Mouse (Mus musculus) layer of hippocampus, adult 9-11 months (tissue): ENCODE results near the gene Ttc25.
A peak's percentile ranks its signal among the peaks of the same experiment; 100 is the strongest.
"Not testable (repeated sequence)": the region's sequence is repeated elsewhere in the genome, so short reads cannot be mapped to it uniquely, and the experiment has no call there.

Experiments used
- DNase-seq: peaks from one replicate; pipeline ENCODE4 v3.0.0; 2022

The Ttc25 gene

GRCm38 (mm10) chr11:100607121-100607520 is 61.7 kb downstream of the Ttc25 start:
- no peak for DNase-seq

GRCm38 (mm10) chr11:100608796-100609195 is 63.4 kb downstream of the Ttc25 start:
- DNase-seq = no peak

GRCm38 (mm10) chr11:100609355-100609996 is 64.1 kb downstream of the Ttc25 start:
- no peak for DNase-seq

GRCm38 (mm10) chr11:100609997-100610680 is 64.7 kb downstream of the Ttc25 start:
- no peak for DNase-seq

DNA sequence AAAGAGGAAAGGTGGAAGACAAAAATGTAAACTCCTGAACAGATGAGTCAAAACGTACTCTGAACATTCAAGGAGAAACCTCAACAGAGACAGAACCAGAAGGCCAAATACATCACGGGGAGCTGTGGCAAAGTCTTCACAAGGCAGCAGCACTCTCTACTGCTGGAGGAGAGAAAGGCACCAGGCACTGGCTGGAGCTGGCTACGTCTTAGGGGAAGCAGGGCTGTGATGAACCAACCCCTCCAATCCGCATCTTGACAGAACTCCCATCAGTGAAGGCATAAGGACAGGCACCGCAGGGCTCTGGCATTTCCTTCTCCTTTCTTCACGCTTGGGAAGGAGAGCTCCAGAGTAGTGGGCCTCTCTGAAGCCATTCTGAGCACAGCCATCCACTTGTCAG is 66.2 kb downstream of the Ttc25 start:
- DNase-seq = no peak

DNA sequence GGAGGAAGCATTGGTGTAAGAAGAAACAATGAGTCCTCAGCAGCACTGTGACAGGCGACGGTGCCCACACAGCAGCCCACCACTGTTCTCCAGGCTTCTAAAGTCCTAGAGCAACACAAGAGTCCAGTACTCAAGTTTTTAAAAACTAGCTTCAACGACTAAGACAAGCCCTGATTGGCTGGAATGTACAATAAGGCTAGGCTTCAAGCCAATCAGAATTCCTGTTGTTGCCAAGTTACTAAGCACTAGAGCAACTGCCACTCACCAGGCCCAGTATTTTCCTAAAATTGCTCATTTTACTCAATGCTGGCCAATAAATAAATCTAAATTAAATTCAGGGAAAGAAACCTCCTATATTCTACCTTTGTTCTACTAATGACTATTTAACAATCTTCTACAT is 67.8 kb downstream of the Ttc25 start:
- DNase-seq = no peak

DNA sequence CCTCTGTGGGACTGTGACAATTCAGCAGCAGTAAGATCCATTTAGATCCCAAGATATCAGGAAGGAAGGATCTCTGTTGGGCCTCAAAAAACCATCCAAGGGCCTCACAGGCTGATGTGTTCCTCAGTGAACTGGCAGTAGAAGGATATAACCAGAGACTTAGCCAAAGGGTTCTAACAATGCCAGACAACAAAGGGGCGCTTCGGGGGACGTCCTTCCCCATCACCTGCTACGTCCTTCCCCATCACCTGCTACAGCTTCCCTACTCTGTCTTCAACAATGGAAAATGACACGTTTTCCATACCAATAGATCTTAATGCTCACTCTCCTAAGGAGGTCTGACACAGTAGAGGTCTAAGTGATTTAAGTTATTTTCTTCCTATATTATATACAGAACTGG is 70.9 kb downstream of the Ttc25 start:
- DNase-seq = no peak

DNA sequence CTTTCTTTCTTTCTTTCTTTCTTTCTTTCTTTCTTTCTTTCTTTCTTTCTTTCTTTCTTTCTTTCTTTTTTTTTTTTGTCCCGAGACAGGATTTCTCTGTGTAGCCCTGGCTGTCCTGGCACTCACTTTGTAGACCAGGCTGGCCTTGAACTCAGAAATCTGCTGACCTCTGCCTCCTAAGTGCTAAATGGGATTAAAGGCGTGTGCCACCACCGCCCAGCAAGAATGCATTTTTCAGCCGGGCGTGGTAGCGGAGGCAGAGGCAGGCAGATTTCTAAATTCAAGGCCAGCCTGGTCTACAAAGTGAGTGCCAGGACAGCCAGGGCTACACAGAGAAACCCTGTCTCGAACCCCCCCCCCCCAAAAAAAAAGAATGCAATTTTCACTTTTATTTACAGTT is 71.4 kb downstream of the Ttc25 start:
- DNase-seq = not testable (repeated sequence)

DNA sequence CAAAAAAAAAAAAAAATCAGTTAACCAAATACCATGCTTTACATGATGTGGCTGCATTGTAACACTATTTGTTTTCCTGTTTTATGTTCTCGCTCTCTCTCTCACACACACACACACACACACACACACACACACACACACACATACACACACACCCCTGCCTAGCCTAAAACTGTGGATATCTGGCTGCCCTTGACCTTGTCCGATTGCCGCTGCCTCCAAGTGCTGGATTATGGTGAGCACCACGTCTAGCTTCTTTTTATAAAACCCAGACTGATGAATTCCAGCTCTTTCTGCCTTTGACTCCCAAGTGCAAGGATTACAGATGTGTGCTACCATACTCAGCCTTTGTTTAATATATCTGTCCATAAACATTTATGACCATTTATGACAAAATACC is 72.1 kb downstream of the Ttc25 start:
- no peak for DNase-seq

DNA sequence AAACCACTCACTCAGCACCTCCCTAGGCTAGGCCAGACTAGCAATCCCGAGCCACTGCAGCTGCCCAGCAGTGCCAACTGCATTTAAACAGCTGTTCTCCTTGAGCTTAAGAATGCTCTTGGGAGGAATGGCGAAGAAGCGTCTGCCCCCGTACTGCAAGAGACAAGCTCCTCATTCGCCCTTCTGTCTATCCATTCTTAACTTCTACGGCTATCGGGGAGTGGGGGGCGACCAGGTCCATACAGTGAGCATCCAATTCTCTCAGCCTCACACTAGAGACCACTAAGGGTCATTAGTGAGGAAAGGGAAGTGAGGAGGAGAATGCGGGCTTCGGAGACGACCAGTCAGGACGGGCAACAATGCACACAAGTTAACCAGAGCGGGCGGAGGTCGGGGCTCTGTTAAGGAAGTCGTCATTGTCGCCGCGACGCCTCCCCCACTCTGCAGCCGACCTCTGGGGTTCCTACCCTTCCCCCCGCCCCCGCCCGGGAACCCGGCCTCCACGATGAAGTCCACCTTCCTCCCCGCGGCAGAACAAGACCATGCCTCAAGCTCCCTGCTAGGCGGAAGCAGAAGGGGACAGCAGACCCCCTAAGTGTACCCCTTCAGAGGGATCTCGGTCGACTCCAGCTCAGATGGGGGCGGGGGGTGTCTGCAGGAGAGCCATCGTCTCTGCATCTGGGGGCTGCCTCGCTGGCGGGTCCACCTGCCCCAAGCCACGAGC is 73.5 kb downstream of the Ttc25 start, which contains the start of gene Nkiras2:
Gene Nkiras2 (plus strand): TSS at position 484 of the 724 bp plus-strand sequence.
- DNase-seq = peak; percentile 67

DNA sequence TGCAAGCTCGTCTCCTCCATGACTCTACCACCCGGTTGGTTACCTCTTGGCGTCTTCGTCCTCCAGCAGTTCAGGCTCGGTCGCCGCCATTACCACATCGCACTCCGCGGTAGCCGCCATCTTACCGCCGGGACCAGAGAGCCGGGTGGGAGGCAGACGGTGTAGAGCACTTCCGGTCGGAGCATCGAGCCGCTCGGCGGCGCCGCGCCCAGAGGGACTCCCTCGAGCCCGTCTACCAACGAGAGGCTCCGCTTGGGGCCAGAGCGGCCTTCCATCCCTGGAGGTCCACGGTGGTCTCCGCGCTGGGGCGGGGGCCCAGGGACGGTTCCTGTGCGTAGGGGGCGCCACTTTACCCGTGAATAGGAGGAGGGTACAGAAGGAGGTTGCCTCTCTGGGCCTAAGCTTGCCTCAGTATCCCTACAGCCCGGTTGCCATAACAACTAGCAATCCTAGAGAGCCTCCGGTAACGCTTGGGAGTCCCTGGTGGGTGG is 74.1 kb downstream of the Ttc25 start:
- peak; percentile 97 for DNase-seq

DNA sequence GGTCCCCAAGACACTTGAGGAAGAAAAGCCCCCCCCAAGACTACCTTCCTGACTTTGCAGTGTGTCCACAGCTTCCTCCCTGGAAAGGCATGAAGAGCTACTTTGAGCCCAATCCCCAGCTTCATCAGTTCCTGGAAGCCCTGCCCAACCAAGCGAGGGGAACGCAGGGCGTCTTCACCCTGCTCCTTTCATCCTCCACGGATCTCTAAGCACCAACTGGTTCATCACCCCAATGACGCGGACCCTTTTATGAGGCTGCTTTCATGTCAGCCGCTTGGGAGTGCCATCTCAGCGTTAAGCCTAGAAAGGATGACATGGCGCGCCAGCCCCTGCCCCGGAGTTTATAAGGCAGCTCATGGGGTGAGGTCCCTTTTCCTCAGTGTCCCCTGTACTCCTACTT is 74.6 kb downstream of the Ttc25 start, which contains the start of gene Dnajc7:
Gene Dnajc7 (minus strand): TSS at position 187 of the 400 bp plus-strand sequence.
- no peak for DNase-seq
